Mouse (Mus musculus) cortical plate, adult 2 months (tissue): ENCODE measurements around the gene Vmn1r82.

Experiments used
- CTCF ChIP-seq: fragments of 200-500 bp; IDR thresholded peaks from 2 replicates; pipeline ENCODE4 v1.5.1; 2011; ENCODE audit warnings: mild to moderate bottlenecking, control low read depth, low read length; ENCODE audit not compliant: insufficient read depth; ENCODE audit errors: extremely low read depth
- POLR2A ChIP-seq: fragments of 200-500 bp; IDR thresholded peaks from 2 replicates; pipeline ENCODE4 v1.6.1; 2011; ENCODE audit warnings: mild to moderate bottlenecking, low read length, control low read depth; ENCODE audit not compliant: insufficient read depth; ENCODE audit errors: extremely low read depth

DNA sequence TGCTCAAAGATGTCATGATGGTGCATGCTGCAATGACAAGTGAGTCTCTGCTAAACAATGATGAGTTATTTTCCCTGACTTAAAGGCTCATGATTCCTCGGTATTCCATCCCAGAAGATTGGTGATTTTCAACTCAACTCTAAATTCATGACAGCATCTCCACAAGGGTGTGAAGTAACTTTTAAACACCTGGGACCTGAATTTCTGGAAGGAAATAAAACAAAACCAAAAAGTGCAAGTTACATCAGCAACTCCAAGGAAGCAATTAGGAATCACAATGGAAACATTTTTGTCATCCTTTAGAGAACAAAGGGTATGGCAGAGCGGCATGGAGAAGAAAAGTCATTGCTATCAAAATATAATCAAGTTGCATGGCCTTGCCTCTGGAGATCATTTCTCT lies 29.2 kb downstream of the Vmn1r82 start, which contains the start of gene Vmn1r83:
- no peak for TF ChIP-seq CTCF
- TF ChIP-seq POLR2A, result no peak
